Mouse (Mus musculus): ENCODE measurements around the gene Gm21119. TPM values are rescaled to one million over a fixed set of nuclear protein-coding genes. Genes with fewer than 3 reads are reported as not detected.
A peak's percentile ranks its signal among the peaks of the same experiment; 100 is the strongest.
"Not testable (repeated sequence)": the region's sequence is repeated elsewhere in the genome, so short reads cannot be mapped to it uniquely, and the experiment has no call there.

Gene Gm21119
- not detected in 2 replicates for total RNA-seq (2017)

GRCm38 (mm10) chr8:20614619-20615018, at the start of gene Gm21119:
Gene Gm21119, plus strand, starts transcription at chr8:20614919.
- not testable (repeated sequence) for ATAC-seq (replicated peaks in 1 of 2; ENCODE audit: insufficient read depth in 1 of 2, low FRiP score in 2 of 2, low TSS enrichment in 1 of 2, low read depth in 1 of 2, poor library complexity in 2 of 2, severe bottlenecking in 2 of 2)

GRCm38 (mm10) chr8:20566753-20567152, 48.0 kb upstream of the Gm21119 start:
- not testable (repeated sequence) for ATAC-seq (replicated peaks in 1 of 2; ENCODE audit: insufficient read depth in 1 of 2, low FRiP score in 2 of 2, low TSS enrichment in 1 of 2, low read depth in 1 of 2, poor library complexity in 2 of 2, severe bottlenecking in 2 of 2)

GRCm38 (mm10) chr8:20581081-20581480, 33.6 kb upstream of the Gm21119 start:
- not testable (repeated sequence) for ATAC-seq (replicated peaks in 1 of 2; ENCODE audit: insufficient read depth in 1 of 2, low FRiP score in 2 of 2, low TSS enrichment in 1 of 2, low read depth in 1 of 2, poor library complexity in 2 of 2, severe bottlenecking in 2 of 2)

GRCm38 (mm10) chr8:20582772-20583171, 31.9 kb upstream of the Gm21119 start:
- ATAC-seq (replicated peaks in 1 of 2; ENCODE audit: insufficient read depth in 1 of 2, low FRiP score in 2 of 2, low TSS enrichment in 1 of 2, low read depth in 1 of 2, poor library complexity in 2 of 2, severe bottlenecking in 2 of 2), result peak in 1 of 2 experiments; percentile 45; a peak in 1 of 4 replicates

- peak; percentile 62; a peak in 3 of 4 replicates for ATAC-seq (replicated peaks in 1 of 2; ENCODE audit: insufficient read depth in 1 of 2, low FRiP score in 2 of 2, low TSS enrichment in 1 of 2, low read depth in 1 of 2, poor library complexity in 2 of 2, severe bottlenecking in 2 of 2)
Observed at GRCm38 (mm10) chr8:20588268-20589177, 26.2 kb upstream of the Gm21119 start.

- ATAC-seq (replicated peaks in 1 of 2; ENCODE audit: insufficient read depth in 1 of 2, low FRiP score in 2 of 2, low TSS enrichment in 1 of 2, low read depth in 1 of 2, poor library complexity in 2 of 2, severe bottlenecking in 2 of 2), result not testable (repeated sequence)
Observed at GRCm38 (mm10) chr8:20589178-20589539, 25.6 kb upstream of the Gm21119 start.

- peak in 1 of 2 experiments; percentile 37; a peak in 2 of 4 replicates for ATAC-seq (replicated peaks in 1 of 2; ENCODE audit: insufficient read depth in 1 of 2, low FRiP score in 2 of 2, low TSS enrichment in 1 of 2, low read depth in 1 of 2, poor library complexity in 2 of 2, severe bottlenecking in 2 of 2)
Observed at GRCm38 (mm10) chr8:20590117-20590997, 24.4 kb upstream of the Gm21119 start.

GRCm38 (mm10) chr8:20591002-20591401, 23.7 kb upstream of the Gm21119 start:
- not testable (repeated sequence) for ATAC-seq (replicated peaks in 1 of 2; ENCODE audit: insufficient read depth in 1 of 2, low FRiP score in 2 of 2, low TSS enrichment in 1 of 2, low read depth in 1 of 2, poor library complexity in 2 of 2, severe bottlenecking in 2 of 2)

- not testable (repeated sequence) for ATAC-seq (replicated peaks in 1 of 2; ENCODE audit: insufficient read depth in 1 of 2, low FRiP score in 2 of 2, low TSS enrichment in 1 of 2, low read depth in 1 of 2, poor library complexity in 2 of 2, severe bottlenecking in 2 of 2)
Observed at GRCm38 (mm10) chr8:20592732-20593272, 21.9 kb upstream of the Gm21119 start.

GRCm38 (mm10) chr8:20593841-20594240, 20.9 kb upstream of the Gm21119 start:
- ATAC-seq (replicated peaks in 1 of 2; ENCODE audit: insufficient read depth in 1 of 2, low FRiP score in 2 of 2, low TSS enrichment in 1 of 2, low read depth in 1 of 2, poor library complexity in 2 of 2, severe bottlenecking in 2 of 2), result not testable (repeated sequence)

- ATAC-seq (replicated peaks in 1 of 2; ENCODE audit: insufficient read depth in 1 of 2, low FRiP score in 2 of 2, low TSS enrichment in 1 of 2, low read depth in 1 of 2, poor library complexity in 2 of 2, severe bottlenecking in 2 of 2), result not testable (repeated sequence)
Observed at GRCm38 (mm10) chr8:20596081-20596841, 18.5 kb upstream of the Gm21119 start.

- peak; percentile 67 to 69; a peak in 3 of 4 replicates for ATAC-seq (replicated peaks in 1 of 2; ENCODE audit: insufficient read depth in 1 of 2, low FRiP score in 2 of 2, low TSS enrichment in 1 of 2, low read depth in 1 of 2, poor library complexity in 2 of 2, severe bottlenecking in 2 of 2)
Observed at GRCm38 (mm10) chr8:20596842-20597708, 17.6 kb upstream of the Gm21119 start.

GRCm38 (mm10) chr8:20598300-20599170, 16.2 kb upstream of the Gm21119 start:
- ATAC-seq (replicated peaks in 1 of 2; ENCODE audit: insufficient read depth in 1 of 2, low FRiP score in 2 of 2, low TSS enrichment in 1 of 2, low read depth in 1 of 2, poor library complexity in 2 of 2, severe bottlenecking in 2 of 2), result peak; percentile 36 to 43; a peak in 2 of 4 replicates

GRCm38 (mm10) chr8:20599350-20599749, 15.4 kb upstream of the Gm21119 start:
- not testable (repeated sequence) for ATAC-seq (replicated peaks in 1 of 2; ENCODE audit: insufficient read depth in 1 of 2, low FRiP score in 2 of 2, low TSS enrichment in 1 of 2, low read depth in 1 of 2, poor library complexity in 2 of 2, severe bottlenecking in 2 of 2)

GRCm38 (mm10) chr8:20610856-20611255, 3.9 kb upstream of the Gm21119 start:
- not testable (repeated sequence) for ATAC-seq (replicated peaks in 1 of 2; ENCODE audit: insufficient read depth in 1 of 2, low FRiP score in 2 of 2, low TSS enrichment in 1 of 2, low read depth in 1 of 2, poor library complexity in 2 of 2, severe bottlenecking in 2 of 2)

Measured in hematopoietic stem cell, adult 5-6 weeks (primary cell).